Mouse (Mus musculus) hindlimb bud, embryonic 11.5 days (tissue): ENCODE measurements around the gene Lin28b.

Source experiments
- DNase-seq: peaks from one replicate; pipeline ENCODE4 v3.0.0-alpha.2; 2012; ENCODE audit warnings: low read depth, low spot score; ENCODE audit errors: extremely low spot score

Lin28b gene

GRCm38 (mm10) chr10:45328196-45329000, 157.8 kb downstream of the Lin28b start:
- DNase-seq, result no peak
